Mouse (Mus musculus): ENCODE measurements around the gene Mup15. TPM values are rescaled to one million over a fixed set of nuclear protein-coding genes. Genes with fewer than 3 reads are reported as not detected.

Mup15 gene
- 1,037 TPM for polyA plus RNA-seq (2014; fragmentation: Illumina TruSeq; extraction: RNeasy Lipid Tissue Mini Kit (QIAGEN cat#74804); ENCODE audit: low read depth, low replicate concordance)

DNA sequence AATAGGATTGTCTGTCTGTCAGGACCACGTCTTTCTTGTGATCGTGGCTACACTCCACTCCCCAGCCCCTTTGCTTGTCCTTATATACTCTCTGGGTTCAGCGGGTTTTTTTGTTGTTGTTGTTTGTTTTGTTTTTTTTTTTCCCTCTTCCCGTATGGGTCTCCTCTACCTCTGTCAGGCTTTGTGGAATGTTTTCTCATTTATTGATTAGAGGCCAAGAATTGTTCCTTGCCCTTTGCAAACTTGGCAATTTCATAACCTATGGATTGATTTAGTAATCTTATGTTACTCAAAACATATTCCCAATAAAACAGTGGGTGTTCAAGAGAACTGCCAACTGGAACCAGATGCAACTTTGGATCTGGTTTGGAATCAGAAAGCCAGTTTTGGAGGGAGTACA is at the start of gene Mup15:
Gene Mup15 (minus strand): TSS at position 101 of the 400 bp plus-strand sequence.

Other genes with a start within 250 kb of the Mup15 start
- gene Mup13, start 211.5 kb downstream of the Mup15 start, polyA plus RNA-seq (2014; fragmentation: Illumina TruSeq; extraction: RNeasy Lipid Tissue Mini Kit (QIAGEN cat#74804); ENCODE audit: low read depth, low replicate concordance) = 5.1 TPM
- gene Mup14, start 135.7 kb downstream of the Mup15 start, polyA plus RNA-seq (2014; fragmentation: Illumina TruSeq; extraction: RNeasy Lipid Tissue Mini Kit (QIAGEN cat#74804); ENCODE audit: low read depth, low replicate concordance) = 8,369 TPM
- gene Mup16, start 79.8 kb upstream of the Mup15 start, polyA plus RNA-seq (2014; fragmentation: Illumina TruSeq; extraction: RNeasy Lipid Tissue Mini Kit (QIAGEN cat#74804); ENCODE audit: low read depth, low replicate concordance) = 254 TPM
- 777 TPM for gene Mup17, start 156.1 kb upstream of the Mup15 start, polyA plus RNA-seq (2014; fragmentation: Illumina TruSeq; extraction: RNeasy Lipid Tissue Mini Kit (QIAGEN cat#74804); ENCODE audit: low read depth, low replicate concordance)
- 288 TPM for gene Mup18, start 234.4 kb upstream of the Mup15 start, polyA plus RNA-seq (2014; fragmentation: Illumina TruSeq; extraction: RNeasy Lipid Tissue Mini Kit (QIAGEN cat#74804); ENCODE audit: low read depth, low replicate concordance)